Mouse (Mus musculus) neural tube, embryonic 12.5 days (tissue): ENCODE data around the gene Slc12a3. TPM values are rescaled to one million over a fixed set of nuclear protein-coding genes. Genes with fewer than 3 reads are reported as not detected.

Source experiments
- ATAC-seq: fragments of 200-750 bp; cut with Nextera tagmentation; 2 replicates; pipeline ENCODE4 v1.8.0; 2017; ENCODE audit warnings: low read depth, mild to moderate bottlenecking, moderate TSS enrichment, moderate library complexity; ENCODE audit not compliant: low FRiP score
- H3K27ac ChIP-seq: fragments of 300-500 bp; sonication (generic); 2 replicates; pipeline ENCODE4 v1.5.1; 2016
- H3K27me3 ChIP-seq: fragments of 300-500 bp; sonication (generic); replicated peaks from 2 replicates; pipeline ENCODE4 v1.6.1; 2016; ENCODE audit warnings: mild to moderate bottlenecking
- H3K36me3 ChIP-seq: fragments of 300-500 bp; sonication (generic); 2 replicates; pipeline ENCODE4 v1.6.1; 2016; ENCODE audit warnings: mild to moderate bottlenecking
- H3K4me1 ChIP-seq: fragments of 300-500 bp; sonication (generic); 2 replicates; pipeline ENCODE4 v1.6.1; 2016
- H3K4me2 ChIP-seq: fragments of 300-500 bp; sonication (generic); replicated peaks from 2 replicates; pipeline ENCODE4 v1.6.1; 2016; ENCODE audit warnings: mild to moderate bottlenecking
- H3K4me3 ChIP-seq: fragments of 300-500 bp; sonication (generic); 2 replicates; pipeline ENCODE4 v1.5.1; 2016
- H3K9ac ChIP-seq: fragments of 300-500 bp; sonication (generic); 2 replicates; pipeline ENCODE4 v1.6.1; 2016; ENCODE audit warnings: mild to moderate bottlenecking
- H3K9me3 ChIP-seq: fragments of 300-500 bp; sonication (generic); 2 replicates; pipeline ENCODE4 v1.6.1; 2016; ENCODE audit warnings: mild to moderate bottlenecking
- WGBS: fragments of 180-500 bp; shearing (Covaris S2); methylation state at CpG from one replicate; pipeline ENCODE4 v1.1.7; 2016; 5-methylcytosine and 5-hydroxymethylcytosine counted together
- polyA plus RNA-seq: library from polyadenylated mRNA; unstranded; fragments of >200 nt; fragmentation: Nextera tagmentation; extraction: Ambion mirVana; gene quantifications from 2 replicates; pipeline ENCODE4 v1.2.1, GENCODE M21; 2016

The Slc12a3 gene
- polyA plus RNA-seq, 1 experiment from 2014 or later = 0.19 TPM

- WGBS = 83% methylated on average over 7 of the region's 7 CpGs
- H3K36me3 ChIP-seq = no peaks in the 10 kb centered on the region
Observed at GRCm38 (mm10) chr8:94340796-94341195, 11.8 kb downstream of the Slc12a3 start.

DNA sequence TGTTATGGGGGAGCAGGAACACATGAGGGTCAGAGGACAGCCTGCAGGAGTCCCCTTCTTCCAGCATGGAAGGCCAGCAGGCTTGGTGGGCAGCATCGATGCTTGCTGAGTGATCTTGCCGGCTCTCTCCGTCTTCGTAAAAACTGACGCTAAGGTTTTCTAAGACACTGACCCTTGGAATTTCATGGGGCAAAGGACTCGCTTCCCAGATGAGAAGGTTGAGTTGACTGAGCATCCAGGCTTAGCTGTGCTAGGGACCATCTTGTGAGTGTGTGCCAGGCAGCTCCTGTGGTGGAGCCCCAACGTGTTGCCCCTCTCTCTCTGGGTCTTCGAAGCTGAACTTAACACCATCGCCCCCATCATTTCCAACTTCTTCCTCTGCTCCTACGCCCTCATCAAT lies 13.7 kb downstream of the Slc12a3 start:
- H3K27ac ChIP-seq = no peak overlapping the region
- H3K4me1 ChIP-seq = no peaks in the 10 kb centered on the region
- no peak overlapping the region for H3K4me2 ChIP-seq
- H3K36me3 ChIP-seq = no peaks in the 10 kb centered on the region
- no peak for ATAC-seq
- WGBS = 88% methylated on average over 10 of the region's 10 CpGs
- no peak overlapping the region for H3K9ac ChIP-seq
- no peaks in the 10 kb centered on the region for H3K27me3 ChIP-seq
- H3K4me3 ChIP-seq = no peak overlapping the region
- no peaks in the 10 kb centered on the region for H3K9me3 ChIP-seq

More at GRCm38 (mm10) chr8:94340796-94341195, 11.8 kb downstream of the Slc12a3 start:
- ATAC-seq = no peak
- no peak overlapping the region for H3K27ac ChIP-seq
- H3K4me3 ChIP-seq = no peak overlapping the region
- no peaks in the 10 kb centered on the region for H3K27me3 ChIP-seq
- H3K4me2 ChIP-seq = no peak overlapping the region
- H3K4me1 ChIP-seq = no peaks in the 10 kb centered on the region
- no peaks in the 10 kb centered on the region for H3K9me3 ChIP-seq
- H3K9ac ChIP-seq = no peak overlapping the region

GRCm38 (mm10) chr8:94343290-94343689 lies 14.3 kb downstream of the Slc12a3 start:
- ATAC-seq = no peak
- H3K4me2 ChIP-seq = no peak overlapping the region
- no peaks in the 10 kb centered on the region for H3K9me3 ChIP-seq
- WGBS = 20% methylated on average over 6 of the region's 6 CpGs
- no peaks in the 10 kb centered on the region for H3K4me1 ChIP-seq
- H3K9ac ChIP-seq = no peak overlapping the region
- no peak overlapping the region for H3K4me3 ChIP-seq
- no peaks in the 10 kb centered on the region for H3K36me3 ChIP-seq
- H3K27ac ChIP-seq = no peak overlapping the region
- no peaks in the 10 kb centered on the region for H3K27me3 ChIP-seq

GRCm38 (mm10) chr8:94343778-94344320 lies 14.8 kb downstream of the Slc12a3 start:
- H3K9me3 ChIP-seq = no peaks in the 10 kb centered on the region
- no peak overlapping the region for H3K4me2 ChIP-seq
- H3K4me3 ChIP-seq = no peak overlapping the region
- no peaks in the 10 kb centered on the region for H3K36me3 ChIP-seq
- no peaks in the 10 kb centered on the region for H3K27me3 ChIP-seq
- no peaks in the 10 kb centered on the region for H3K4me1 ChIP-seq
- H3K27ac ChIP-seq = no peak overlapping the region
- H3K9ac ChIP-seq = no peak overlapping the region
- ATAC-seq = no peak
- WGBS = 84% methylated on average over 11 of the region's 11 CpGs

GRCm38 (mm10) chr8:94345657-94346056 lies 16.7 kb downstream of the Slc12a3 start:
- no peaks in the 10 kb centered on the region for H3K9me3 ChIP-seq
- no peak overlapping the region for H3K9ac ChIP-seq
- H3K4me3 ChIP-seq = no peak overlapping the region
- H3K4me2 ChIP-seq = no peak overlapping the region
- no peak overlapping the region for H3K27ac ChIP-seq
- H3K27me3 ChIP-seq = no peaks in the 10 kb centered on the region
- no peak for ATAC-seq
- no peaks in the 10 kb centered on the region for H3K4me1 ChIP-seq
- no peaks in the 10 kb centered on the region for H3K36me3 ChIP-seq
- WGBS = 88% methylated on average over 4 of the region's 4 CpGs

GRCm38 (mm10) chr8:94346264-94346663 lies 17.3 kb downstream of the Slc12a3 start:
- Histone ChIP-seq H3K9me3 (no peaks in the 10 kb centered on the region), H3K4me2 (no peak overlapping the region), H3K27me3 (no peaks in the 10 kb centered on the region), H3K9ac (no peak overlapping the region), H3K4me1 (no peaks in the 10 kb centered on the region), H3K4me3 (no peak overlapping the region), H3K27ac (no peak overlapping the region), H3K36me3 (no peaks in the 10 kb centered on the region)
- ATAC-seq = no peak
- WGBS = 96% methylated on average over 13 of the region's 13 CpGs

DNA sequence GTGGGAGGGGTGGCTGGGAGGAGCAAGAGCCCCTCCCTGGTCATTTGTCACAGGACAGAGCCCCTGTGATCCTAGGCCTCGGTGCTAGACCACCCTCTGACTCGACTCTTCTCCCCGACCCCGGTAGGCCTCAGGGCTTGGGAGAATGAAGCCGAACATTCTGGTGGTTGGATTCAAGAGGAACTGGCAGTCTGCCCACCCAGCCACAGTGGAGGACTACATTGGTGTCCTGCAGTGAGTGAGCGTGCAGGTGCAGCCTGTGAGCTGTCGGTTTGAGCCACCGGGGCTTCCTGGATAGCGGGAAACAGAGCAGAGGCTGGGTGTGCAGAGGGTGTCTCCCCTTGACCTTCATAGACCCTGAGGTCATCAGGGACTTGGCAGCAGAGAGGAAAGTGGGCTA lies 19.4 kb downstream of the Slc12a3 start:
- H3K36me3 ChIP-seq = no peaks in the 10 kb centered on the region
- H3K27ac ChIP-seq = no peak overlapping the region
- WGBS = 79% methylated on average over 9 of the region's 9 CpGs
- H3K4me3 ChIP-seq = no peak overlapping the region
- no peaks in the 10 kb centered on the region for H3K27me3 ChIP-seq
- H3K9ac ChIP-seq = no peak overlapping the region
- H3K9me3 ChIP-seq = no peaks in the 10 kb centered on the region
- no peaks in the 10 kb centered on the region for H3K4me1 ChIP-seq
- no peak for ATAC-seq
- H3K4me2 ChIP-seq = no peak overlapping the region

GRCm38 (mm10) chr8:94354069-94354531 lies 25.1 kb downstream of the Slc12a3 start:
- H3K27ac ChIP-seq = no peak overlapping the region
- no peak overlapping the region for H3K4me3 ChIP-seq
- no peak overlapping the region for H3K9ac ChIP-seq
- H3K4me1 ChIP-seq = no peaks in the 10 kb centered on the region
- no peaks in the 10 kb centered on the region for H3K27me3 ChIP-seq
- H3K36me3 ChIP-seq = no peaks in the 10 kb centered on the region
- H3K4me2 ChIP-seq = no peak overlapping the region
- ATAC-seq = no peak
- no peaks in the 10 kb centered on the region for H3K9me3 ChIP-seq
- 85% methylated on average over 7 of the region's 7 CpGs for WGBS

DNA sequence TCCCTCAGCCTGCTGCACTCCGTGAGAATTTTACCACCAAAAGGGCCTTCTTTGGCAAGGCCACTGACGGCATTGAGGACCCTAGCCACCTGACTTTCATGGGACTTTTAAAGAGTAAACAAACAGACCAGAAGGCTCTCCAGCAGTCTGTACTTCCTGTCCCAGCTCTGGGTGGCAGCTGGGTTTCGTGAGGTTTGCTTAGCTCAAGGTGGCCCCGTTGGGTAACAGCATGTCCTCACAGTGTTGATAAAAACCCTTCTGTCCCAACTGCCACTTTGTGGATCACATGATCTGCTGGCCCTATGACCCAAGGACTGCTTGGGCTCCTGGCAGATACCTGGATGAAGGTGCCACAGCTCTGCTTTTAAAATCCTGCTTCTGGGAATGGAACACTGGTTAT lies 25.6 kb downstream of the Slc12a3 start:
- H3K4me2 ChIP-seq = no peak overlapping the region

GRCm38 (mm10) chr8:94357220-94357619 lies 28.2 kb downstream of the Slc12a3 start:
- no peaks in the 10 kb centered on the region for H3K27me3 ChIP-seq
- no peaks in the 10 kb centered on the region for H3K4me1 ChIP-seq
- no peak for ATAC-seq
- H3K4me3 ChIP-seq = no peak overlapping the region
- no peaks in the 10 kb centered on the region for H3K36me3 ChIP-seq
- no peak overlapping the region for H3K27ac ChIP-seq
- no peak overlapping the region for H3K4me2 ChIP-seq
- 88% methylated on average over 6 of the region's 6 CpGs for WGBS
- H3K9me3 ChIP-seq = no peaks in the 10 kb centered on the region
- no peak overlapping the region for H3K9ac ChIP-seq

More for the DNA sequence above, 25.6 kb downstream of the Slc12a3 start:
- H3K4me3 ChIP-seq = no peak overlapping the region
- no peaks in the 10 kb centered on the region for H3K36me3 ChIP-seq
- WGBS = 73% methylated on average over 4 of the region's 4 CpGs
- no peak for ATAC-seq
- no peaks in the 10 kb centered on the region for H3K27me3 ChIP-seq
- no peaks in the 10 kb centered on the region for H3K4me1 ChIP-seq
- H3K9me3 ChIP-seq = no peaks in the 10 kb centered on the region
- H3K27ac ChIP-seq = no peak overlapping the region
- H3K9ac ChIP-seq = no peak overlapping the region

DNA sequence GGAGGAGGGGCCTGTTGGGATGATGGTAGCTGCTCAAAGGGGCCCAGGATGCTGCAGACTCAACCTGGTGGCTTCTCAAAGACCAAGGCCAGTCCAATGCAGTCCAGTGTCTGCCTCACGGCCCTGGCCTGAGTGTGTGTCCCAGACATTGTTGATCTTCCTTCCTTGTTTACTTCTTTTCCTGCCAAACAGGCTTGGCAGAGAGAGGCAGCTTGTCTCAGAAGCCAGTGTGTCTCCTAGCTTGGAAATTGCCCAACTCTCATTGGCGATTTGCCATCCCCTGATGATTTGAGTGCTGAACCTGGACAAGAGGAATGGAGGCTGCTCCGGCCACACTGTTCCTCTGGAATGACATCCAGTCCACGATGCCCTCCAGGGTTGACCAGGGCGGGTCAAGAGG lies 29.5 kb downstream of the Slc12a3 start:
- Histone ChIP-seq H3K4me1 (no peaks in the 10 kb centered on the region), H3K27me3 (no peaks in the 10 kb centered on the region), H3K36me3 (no peaks in the 10 kb centered on the region), H3K27ac (no peak overlapping the region), H3K4me3 (no peak overlapping the region), H3K9me3 (no peaks in the 10 kb centered on the region), H3K9ac (no peak overlapping the region), H3K4me2 (no peak overlapping the region)
- WGBS = 73% methylated on average over 5 of the region's 5 CpGs
- ATAC-seq = no peak

- H3K27me3 ChIP-seq = no peaks in the 10 kb centered on the region
- no peak overlapping the region for H3K9ac ChIP-seq
- no peak overlapping the region for H3K4me2 ChIP-seq
- ATAC-seq = no peak
- no peak overlapping the region for H3K27ac ChIP-seq
- no peak overlapping the region for H3K4me3 ChIP-seq
- 89% methylated on average over 6 of the region's 6 CpGs for WGBS
- no peaks in the 10 kb centered on the region for H3K9me3 ChIP-seq
- H3K36me3 ChIP-seq = no peaks in the 10 kb centered on the region
- H3K4me1 ChIP-seq = no peaks in the 10 kb centered on the region
Observed at GRCm38 (mm10) chr8:94361774-94362431, 32.9 kb downstream of the Slc12a3 start.
